Mouse (Mus musculus) forebrain, embryonic 10.5 days (tissue): ENCODE measurements around the gene Tlr5. TPM values are rescaled to one million over a fixed set of nuclear protein-coding genes. Genes with fewer than 3 reads are reported as not detected.

Experiments used
- DNase-seq: peaks from one replicate; pipeline ENCODE4 v3.0.0-alpha.2; 2017; ENCODE audit warnings: low spot score; ENCODE audit errors: extremely low spot score
- H3K27ac ChIP-seq: fragments of 300-500 bp; sonication (generic); 2 replicates; pipeline ENCODE4 v1.5.1; 2016; ENCODE audit warnings: mild to moderate bottlenecking
- H3K27me3 ChIP-seq: fragments of 300-500 bp; sonication (generic); 2 replicates; pipeline ENCODE4 v1.6.1; 2016; ENCODE audit warnings: mild to moderate bottlenecking; ENCODE audit not compliant: poor library complexity, severe bottlenecking
- H3K36me3 ChIP-seq: fragments of 300-500 bp; sonication (generic); replicated peaks from 2 replicates; pipeline ENCODE4 v1.6.1; 2016; ENCODE audit warnings: mild to moderate bottlenecking, moderate library complexity
- H3K4me1 ChIP-seq: fragments of 300-500 bp; sonication (generic); 2 replicates; pipeline ENCODE4 v1.6.1; 2016
- H3K4me3 ChIP-seq: fragments of 300-500 bp; sonication (generic); 2 replicates; pipeline ENCODE4 v1.5.1; 2016; ENCODE audit warnings: mild to moderate bottlenecking, moderate library complexity
- H3K9me3 ChIP-seq: fragments of 300-500 bp; sonication (generic); 2 replicates; pipeline ENCODE4 v1.6.1; 2016; ENCODE audit warnings: mild to moderate bottlenecking, moderate library complexity
- WGBS: fragments of 180-500 bp; shearing (Covaris S2); methylation state at CpG from one replicate; pipeline ENCODE4 v1.1.7; 2016; 5-methylcytosine and 5-hydroxymethylcytosine counted together
- polyA plus RNA-seq: library from polyadenylated mRNA; unstranded; fragments of >200 nt; fragmentation: Nextera tagmentation; extraction: Ambion mirVana; gene quantifications from 2 replicates; pipeline ENCODE4 v1.2.1, GENCODE M21; 2016

Gene Tlr5
- 0.32 and 0.45 TPM in 2 replicates for polyA plus RNA-seq

- peaks cover 48% of the 10 kb centered on the region for H3K4me1 ChIP-seq
- H3K4me3 ChIP-seq: peak within 1 kb of the TSS; percentile 57
- H3K36me3 ChIP-seq: no peaks in the 10 kb centered on the region
- H3K9me3 ChIP-seq: no peaks in the 10 kb centered on the region
- peaks cover 67% of the 10 kb centered on the region for H3K27me3 ChIP-seq
- peak; percentile 59 for DNase-seq
- WGBS: 22% methylated on average over 21 of the region's 21 CpGs
- peak within 1 kb of the TSS; percentile 80 for H3K27ac ChIP-seq
These were observed at the start of gene Tlr5 for GRCm38 (mm10) chr1:182954287-182955046. Tlr5 (plus strand) TSS chr1:182954788.

- Histone ChIP-seq H3K9me3 (no peaks in the 10 kb centered on the region), H3K4me3 (no peak overlapping the region), H3K4me1 (peaks cover 29% of the 10 kb centered on the region), H3K27ac (no peak overlapping the region), H3K36me3 (no peaks in the 10 kb centered on the region), H3K27me3 (peaks cover 6% of the 10 kb centered on the region; the same call in 1 of the 2 replicates)
- no peak for DNase-seq
- 89% methylated on average over 3 of the region's 3 CpGs for WGBS
These were observed 48.9 kb upstream of the Tlr5 start for GRCm38 (mm10) chr1:182905669-182906068.

GRCm38 (mm10) chr1:182908050-182909036 lies 46.2 kb upstream of the Tlr5 start:
- Histone ChIP-seq H3K9me3 (peaks cover 5% of the 10 kb centered on the region; the same call in 1 of the 2 replicates), H3K4me1 (peaks cover 29% of the 10 kb centered on the region), H3K4me3 (no peak overlapping the region), H3K36me3 (no peaks in the 10 kb centered on the region), H3K27me3 (peaks cover 6% of the 10 kb centered on the region; the same call in 1 of the 2 replicates), H3K27ac (peak overlapping the region; percentile 35; the same call in 1 of the 2 replicates)
- DNase-seq: peak; percentile 48
- WGBS: 30% methylated on average over 14 of the region's 14 CpGs

- Histone ChIP-seq H3K27ac (no peak overlapping the region; the same call in 1 of the 2 replicates), H3K36me3 (no peaks in the 10 kb centered on the region), H3K4me1 (peaks cover 29% of the 10 kb centered on the region), H3K4me3 (no peak overlapping the region), H3K9me3 (peaks cover 5% of the 10 kb centered on the region; the same call in 1 of the 2 replicates), H3K27me3 (peaks cover 6% of the 10 kb centered on the region; the same call in 1 of the 2 replicates)
- 57% methylated on average over 3 of the region's 3 CpGs for WGBS
- DNase-seq: no peak
These were observed 45.5 kb upstream of the Tlr5 start for GRCm38 (mm10) chr1:182909066-182909465.

- Histone ChIP-seq H3K9me3 (peaks cover 5% of the 10 kb centered on the region; the same call in 1 of the 2 replicates), H3K36me3 (no peaks in the 10 kb centered on the region), H3K27ac (no peak overlapping the region), H3K4me3 (no peak overlapping the region), H3K27me3 (peaks cover 6% of the 10 kb centered on the region; the same call in 1 of the 2 replicates), H3K4me1 (peaks cover 29% of the 10 kb centered on the region)
- no peak for DNase-seq
- WGBS: 83% methylated on average over 5 of the region's 5 CpGs
These were observed 45.0 kb upstream of the Tlr5 start for GRCm38 (mm10) chr1:182909596-182909995.

- H3K27ac ChIP-seq: no peak overlapping the region
- H3K4me1 ChIP-seq: peaks cover 17% of the 10 kb centered on the region
- WGBS: 79% methylated on average over 2 of the region's 2 CpGs
- no peaks in the 10 kb centered on the region for H3K36me3 ChIP-seq
- no peak overlapping the region for H3K4me3 ChIP-seq
- no peak for DNase-seq
- peaks cover 5% of the 10 kb centered on the region; the same call in 1 of the 2 replicates for H3K9me3 ChIP-seq
- peaks cover 6% of the 10 kb centered on the region; the same call in 1 of the 2 replicates for H3K27me3 ChIP-seq
These were observed 42.0 kb upstream of the Tlr5 start for GRCm38 (mm10) chr1:182912591-182912990.

GRCm38 (mm10) chr1:182914121-182914908 lies 40.3 kb upstream of the Tlr5 start:
- 90% methylated on average over 4 of the region's 4 CpGs for WGBS
- peaks cover 8% of the 10 kb centered on the region; the same call in 1 of the 2 replicates for H3K4me1 ChIP-seq
- DNase-seq: no peak
- peaks cover 5% of the 10 kb centered on the region; the same call in 1 of the 2 replicates for H3K9me3 ChIP-seq
- no peak overlapping the region for H3K27ac ChIP-seq
- 0 out of 2 replicates have a peak, but pooled peaks cover 6% of the 10 kb centered on the region for H3K27me3 ChIP-seq
- H3K36me3 ChIP-seq: no peaks in the 10 kb centered on the region
- no peak overlapping the region for H3K4me3 ChIP-seq

GRCm38 (mm10) chr1:182916166-182916565 lies 38.4 kb upstream of the Tlr5 start:
- Histone ChIP-seq H3K27me3 (no peaks in the 10 kb centered on the region), H3K27ac (no peak overlapping the region), H3K36me3 (no peaks in the 10 kb centered on the region), H3K9me3 (peaks cover 5% of the 10 kb centered on the region; the same call in 1 of the 2 replicates), H3K4me3 (no peak overlapping the region), H3K4me1 (peaks cover 7% of the 10 kb centered on the region; the same call in 1 of the 2 replicates)
- 92% methylated on average over 5 of the region's 5 CpGs for WGBS
- DNase-seq: no peak

- no peak for DNase-seq
- no peak overlapping the region for H3K4me3 ChIP-seq
- H3K27me3 ChIP-seq: no peaks in the 10 kb centered on the region
- no peaks in the 10 kb centered on the region for H3K36me3 ChIP-seq
- no peaks in the 10 kb centered on the region for H3K9me3 ChIP-seq
- peaks cover 10% of the 10 kb centered on the region; the same call in 1 of the 2 replicates for H3K4me1 ChIP-seq
- 47% methylated on average over 8 of the region's 8 CpGs for WGBS
- H3K27ac ChIP-seq: no peak overlapping the region
These were observed 35.8 kb upstream of the Tlr5 start for GRCm38 (mm10) chr1:182918718-182919346.

GRCm38 (mm10) chr1:182922824-182923223 lies 31.8 kb upstream of the Tlr5 start:
- H3K27me3 ChIP-seq: no peaks in the 10 kb centered on the region
- H3K36me3 ChIP-seq: no peaks in the 10 kb centered on the region
- no peaks in the 10 kb centered on the region for H3K9me3 ChIP-seq
- peaks cover 10% of the 10 kb centered on the region; the same call in 1 of the 2 replicates for H3K4me1 ChIP-seq
- no peak overlapping the region for H3K4me3 ChIP-seq
- 72% methylated on average over 4 of the region's 4 CpGs for WGBS
- no peak for DNase-seq
- H3K27ac ChIP-seq: no peak overlapping the region

- 0 out of 2 replicates have a peak, but pooled peaks cover 3% of the 10 kb centered on the region for H3K4me1 ChIP-seq
- no peak overlapping the region for H3K27ac ChIP-seq
- H3K9me3 ChIP-seq: no peaks in the 10 kb centered on the region
- DNase-seq: no peak
- 94% methylated on average over 6 of the region's 6 CpGs for WGBS
- H3K4me3 ChIP-seq: no peak overlapping the region
- H3K36me3 ChIP-seq: no peaks in the 10 kb centered on the region
- H3K27me3 ChIP-seq: no peaks in the 10 kb centered on the region
These were observed 28.1 kb upstream of the Tlr5 start for GRCm38 (mm10) chr1:182926465-182926864.
